Mouse (Mus musculus) spleen, adult 2 months (tissue): ENCODE measurements at regions not wholly inside any gene's neighbourhood (a gene's known extent, or its start where the extent isn't known, plus 50 kb on each side); places are given as distances from the start of the nearest gene placed in this dataset.
A peak's percentile ranks its signal among the peaks of the same experiment; 100 is the strongest.

Source experiments
- DNase-seq, 2 experiments: peaks; one replicate each; pipeline versions ENCODE4 v3.0.0 to v3.0.0-alpha.2; 2012 to 2021; ENCODE audit warnings: low spot score in 2 of 2, low read depth in 1 of 2
- H3K27ac ChIP-seq: fragments of 200-500 bp; 2 replicates; pipeline ENCODE4 v1.5.1; 2012; ENCODE audit warnings: low read length, inconsistent platforms; ENCODE audit not compliant: insufficient read depth
- H3K27me3 ChIP-seq: fragments of 200-500 bp; 2 replicates; pipeline ENCODE4 v1.6.1; 2012; ENCODE audit warnings: mild to moderate bottlenecking, moderate library complexity, low read length, inconsistent platforms; ENCODE audit not compliant: control insufficient read depth, insufficient read depth
- H3K36me3 ChIP-seq: fragments of 200-500 bp; 2 replicates; pipeline ENCODE4 v1.6.1; 2012; ENCODE audit warnings: mild to moderate bottlenecking, low read length, inconsistent platforms; ENCODE audit not compliant: control insufficient read depth, insufficient read depth
- H3K4me1 ChIP-seq: fragments of 200-500 bp; 2 replicates; pipeline ENCODE4 v1.6.1; 2011; ENCODE audit warnings: inconsistent platforms; ENCODE audit not compliant: control insufficient read depth, insufficient read depth, insufficient read length
- H3K4me3 ChIP-seq: fragments of 200-500 bp; 2 replicates; pipeline ENCODE4 v1.5.1; 2011; ENCODE audit warnings: mild to moderate bottlenecking, inconsistent platforms; ENCODE audit not compliant: insufficient read depth, insufficient read length; ENCODE audit errors: extremely low read depth
- CTCF ChIP-seq: fragments of 200-500 bp; IDR thresholded peaks from 2 replicates; pipeline ENCODE4 v1.5.1; 2011; ENCODE audit warnings: mild to moderate bottlenecking, inconsistent platforms; ENCODE audit not compliant: insufficient read depth, insufficient read length, insufficient replicate concordance; ENCODE audit errors: extremely low read depth
- POLR2A ChIP-seq: fragments of 200-500 bp; IDR thresholded peaks from 2 replicates; pipeline ENCODE4 v1.6.1; 2011; ENCODE audit warnings: low read depth, low read length, inconsistent platforms
- WGBS: fragments of 180-500 bp; shearing (Covaris S2); methylation state at CpG from one replicate; pipeline ENCODE4 v1.1.7; 2018; 5-methylcytosine and 5-hydroxymethylcytosine counted together

DNA sequence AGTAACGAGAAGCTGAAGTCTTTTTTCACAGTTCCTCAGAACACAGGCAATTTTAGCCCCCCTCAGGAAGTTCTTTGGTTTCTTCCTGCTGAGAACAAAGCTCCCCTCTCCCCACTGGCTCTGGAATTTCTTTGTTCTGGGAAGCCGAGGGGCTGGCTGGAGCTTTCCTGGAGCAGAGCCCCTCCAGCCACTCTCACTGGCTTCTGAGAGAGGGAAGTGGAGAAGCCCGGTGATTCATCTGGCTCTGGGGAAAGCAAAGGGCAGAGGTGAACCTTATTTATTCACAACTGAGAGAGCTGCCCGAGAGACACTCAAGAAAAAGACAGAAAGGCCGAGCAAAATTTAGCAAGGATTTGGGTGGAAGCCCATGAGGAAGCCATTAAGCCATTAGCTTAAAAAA lies 63.9 kb downstream of the Ddx3x start:
- H3K27ac ChIP-seq: no peak overlapping the region; the same call in 1 of the 2 replicates
- no peaks in the 10 kb centered on the region for H3K27me3 ChIP-seq
- no peak for TF ChIP-seq POLR2A
- TF ChIP-seq CTCF: no peak
- H3K4me1 ChIP-seq: peaks cover 5% of the 10 kb centered on the region; the same call in 1 of the 2 replicates
- H3K36me3 ChIP-seq: no peaks in the 10 kb centered on the region
- WGBS: 14% methylated on average over 5 of the region's 5 CpGs
- no peak for DNase-seq
- no peak overlapping the region for H3K4me3 ChIP-seq

DNA sequence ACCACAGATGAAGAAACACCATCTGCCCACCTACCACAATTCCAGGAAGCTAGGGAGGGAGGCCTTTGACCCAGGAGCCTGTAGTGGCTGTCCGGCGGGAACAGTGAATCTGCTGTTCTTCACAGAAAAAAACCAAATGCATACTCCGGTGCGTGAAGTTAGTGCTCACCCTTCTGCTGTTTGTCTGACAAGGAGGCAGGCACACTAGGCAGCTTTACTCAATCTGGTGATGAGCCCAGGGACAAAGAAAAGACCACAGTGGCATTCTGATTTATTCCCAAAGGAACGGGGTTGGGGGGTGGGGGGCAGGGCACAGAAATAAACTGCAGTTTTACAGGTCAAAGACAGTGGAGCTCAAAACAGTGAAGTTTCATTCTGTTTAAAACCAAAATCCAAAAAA lies 64.4 kb downstream of the Ddx3x start:
- 39% methylated on average over 5 of the region's 5 CpGs for WGBS
- Histone ChIP-seq H3K36me3 (no peaks in the 10 kb centered on the region), H3K27me3 (no peaks in the 10 kb centered on the region), H3K27ac (no peak overlapping the region; the same call in 1 of the 2 replicates), H3K4me1 (peaks cover 5% of the 10 kb centered on the region; the same call in 1 of the 2 replicates), H3K4me3 (no peak overlapping the region)
- DNase-seq: no peak
- TF ChIP-seq CTCF (no peak), POLR2A (no peak)

GRCm38 (mm10) chrX:13346011-13346631 lies 65.4 kb downstream of the Ddx3x start:
- Histone ChIP-seq H3K36me3 (no peaks in the 10 kb centered on the region), H3K27ac (peak overlapping the region; percentile 49), H3K27me3 (no peaks in the 10 kb centered on the region), H3K4me3 (no peak overlapping the region; the same call in 1 of the 2 replicates), H3K4me1 (peaks cover 5% of the 10 kb centered on the region; the same call in 1 of the 2 replicates)
- DNase-seq: no peak
- TF ChIP-seq CTCF (no peak), POLR2A (no peak)
- 32% methylated on average over 21 of the region's 21 CpGs for WGBS

GRCm38 (mm10) chrX:13346696-13347026 lies 65.9 kb downstream of the Ddx3x start:
- peak in 1 of 2 experiments; percentile 12 for DNase-seq
- no peak for TF ChIP-seq POLR2A
- 11% methylated on average over 5 of the region's 5 CpGs for WGBS
- H3K4me1 ChIP-seq: peaks cover 5% of the 10 kb centered on the region; the same call in 1 of the 2 replicates
- H3K4me3 ChIP-seq: peak overlapping the region; percentile 80
- no peaks in the 10 kb centered on the region for H3K36me3 ChIP-seq
- peak overlapping the region; percentile 49 for H3K27ac ChIP-seq
- H3K27me3 ChIP-seq: no peaks in the 10 kb centered on the region

- DNase-seq: peak; percentile 39
- H3K27me3 ChIP-seq: no peaks in the 10 kb centered on the region
- peak overlapping the region; percentile 80 for H3K4me3 ChIP-seq
- 10% methylated on average over 27 of the region's 27 CpGs for WGBS
- peak overlapping the region; percentile 93 for H3K27ac ChIP-seq
- H3K36me3 ChIP-seq: no peaks in the 10 kb centered on the region
- peaks cover 5% of the 10 kb centered on the region; the same call in 1 of the 2 replicates for H3K4me1 ChIP-seq
- TF ChIP-seq CTCF: no peak
- no peak for TF ChIP-seq POLR2A
Observed at GRCm38 (mm10) chrX:13347027-13347840, 66.5 kb downstream of the Ddx3x start.

- 69% methylated on average over 1 of the region's 1 CpGs for WGBS
- H3K27me3 ChIP-seq: no peaks in the 10 kb centered on the region
- no peaks in the 10 kb centered on the region for H3K36me3 ChIP-seq
- H3K4me1 ChIP-seq: peaks cover 5% of the 10 kb centered on the region; the same call in 1 of the 2 replicates
- DNase-seq: no peak
- H3K27ac ChIP-seq: no peak overlapping the region
- no peak overlapping the region for H3K4me3 ChIP-seq
- TF ChIP-seq CTCF: no peak
- no peak for TF ChIP-seq POLR2A
Observed at GRCm38 (mm10) chrX:13348415-13348814, 67.6 kb downstream of the Ddx3x start.

DNA sequence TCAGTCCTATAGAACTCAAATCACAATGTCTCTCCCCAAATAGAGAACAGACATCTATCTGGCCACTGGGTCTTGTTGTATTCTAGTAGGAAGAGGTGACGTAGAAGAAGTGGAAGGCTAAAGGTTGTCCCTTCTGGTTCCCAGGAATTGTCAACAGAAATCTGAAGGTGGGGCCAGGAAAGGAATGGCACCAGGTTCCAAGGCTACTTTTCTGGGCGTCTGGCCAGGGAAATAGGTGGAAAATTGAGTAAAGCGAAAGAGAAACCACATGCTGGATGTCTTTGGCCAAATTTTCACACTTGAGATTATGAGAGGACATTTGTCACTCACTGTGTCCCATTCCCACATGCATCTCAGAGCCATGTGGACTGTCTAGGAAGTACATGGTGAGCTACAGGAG lies 69.7 kb downstream of the Ddx3x start:
- DNase-seq: no peak
- H3K4me3 ChIP-seq: no peak overlapping the region
- TF ChIP-seq CTCF (no peak), POLR2A (no peak)
- H3K27me3 ChIP-seq: no peaks in the 10 kb centered on the region
- no peak overlapping the region for H3K27ac ChIP-seq
- peaks cover 5% of the 10 kb centered on the region; the same call in 1 of the 2 replicates for H3K4me1 ChIP-seq
- 82% methylated on average over 3 of the region's 3 CpGs for WGBS
- no peaks in the 10 kb centered on the region for H3K36me3 ChIP-seq
